Mouse (Mus musculus) embryonic fibroblast, embryonic 13.5 days (primary cell): ENCODE data around the gene Tesk2.

ENCODE experiments used
- CTCF ChIP-seq: IDR thresholded peaks from 2 replicates; pipeline ENCODE4 v1.5.1; 2011; ENCODE audit warnings: mild to moderate bottlenecking, control low read depth, low read length, moderate library complexity, borderline replicate concordance; ENCODE audit not compliant: insufficient read depth
- POLR2A ChIP-seq: IDR thresholded peaks from 2 replicates; pipeline ENCODE4 v1.6.1; 2011; ENCODE audit warnings: low read depth, mild to moderate bottlenecking, control low read depth, low read length, moderate library complexity

GRCm38 (mm10) chr4:116749750-116750149, 29.0 kb downstream of the Tesk2 start:
- TF ChIP-seq CTCF: no peak
- no peak for TF ChIP-seq POLR2A
